Mouse (Mus musculus) heart, postnatal 14 days (tissue): ENCODE data around the gene Tpt1. TPM values are rescaled to one million over a fixed set of nuclear protein-coding genes. Genes with fewer than 3 reads are reported as not detected.
A peak's percentile ranks its signal among the peaks of the same experiment; 100 is the strongest.

ENCODE experiments used
- DNase-seq, 2 experiments: peaks; one replicate each; pipeline ENCODE4 v3.0.0; 2021 to 2022
- intact Hi-C: fragments of 180-260 bp; cut with DNase I; formaldehyde crosslinking; loops from one replicate; pipeline ENCODE4 v1.15.1; 2025
- total RNA-seq, 2 experiments: library from RNA; stranded (reverse); gene quantifications; 2 replicates each; pipeline ENCODE4 v1.2.3; 2021

The Tpt1 gene
- total RNA-seq, 2 experiments from 2014 or later: 2,748 to 2,964 TPM

DNA sequence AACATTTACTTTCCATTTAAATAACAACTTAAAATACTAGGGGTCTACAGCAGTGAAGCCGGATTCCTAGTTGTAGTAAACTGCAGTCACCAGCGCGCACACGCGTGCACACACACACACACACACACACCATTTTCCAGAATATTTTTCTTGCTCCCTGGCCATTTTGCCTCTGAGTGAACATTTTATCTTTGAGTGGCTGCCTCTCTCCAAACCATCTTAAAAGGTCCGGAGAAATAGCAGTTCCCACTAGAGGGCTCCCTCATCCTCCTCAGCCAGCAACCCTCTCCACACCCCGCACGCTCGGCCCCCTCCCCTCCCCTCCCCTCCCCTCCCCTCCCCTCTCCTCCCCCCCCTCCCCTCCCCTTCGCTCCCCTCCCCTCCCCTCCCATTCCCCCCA is 25.7 kb downstream of the Tpt1 start:
- intact Hi-C loops: no loop called here
- DNase-seq: peak; percentile 46 to 56

DNA sequence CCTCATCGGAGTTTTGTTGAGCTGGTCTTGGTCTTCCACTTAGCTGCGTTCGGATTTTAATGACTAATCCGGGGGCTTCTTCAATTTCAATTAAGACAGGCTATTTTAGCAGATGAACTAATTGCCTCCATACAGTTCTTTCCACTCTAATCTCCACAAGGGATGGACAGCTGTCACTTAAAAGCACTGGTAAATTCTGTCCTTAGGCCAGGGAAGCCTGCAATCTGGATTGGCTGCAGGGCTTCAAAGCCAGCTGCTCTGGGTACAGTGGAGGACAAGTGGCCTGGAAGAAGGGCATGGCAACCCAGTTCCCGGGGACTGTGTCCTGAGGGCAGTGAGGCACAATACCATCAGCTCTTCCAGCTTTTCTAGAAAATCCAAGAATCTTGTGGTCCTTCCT is 26.2 kb downstream of the Tpt1 start:
- DNase-seq: no peak
- intact Hi-C loops: no loop called here

DNA sequence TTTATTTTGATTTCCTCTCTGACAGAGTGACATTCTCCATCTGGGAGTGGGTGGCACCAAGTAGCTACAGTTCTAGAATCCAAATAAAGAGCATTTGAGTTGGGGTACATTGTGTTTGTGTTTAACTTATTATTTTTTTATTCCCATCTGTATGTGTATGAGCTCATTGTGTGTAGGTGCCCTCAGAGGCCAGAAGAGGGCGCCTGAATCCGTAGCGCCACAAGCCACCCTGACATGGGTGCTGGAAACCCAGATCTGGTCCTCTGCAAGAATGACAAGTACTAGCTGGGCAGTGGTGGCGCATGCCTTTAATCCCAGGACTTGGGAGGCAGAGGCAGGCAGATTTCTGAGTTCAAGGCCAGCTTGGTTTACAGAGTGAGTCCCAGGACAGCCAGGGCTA is 26.9 kb downstream of the Tpt1 start:
- intact Hi-C loops: no loop called here
- DNase-seq: no peak

DNA sequence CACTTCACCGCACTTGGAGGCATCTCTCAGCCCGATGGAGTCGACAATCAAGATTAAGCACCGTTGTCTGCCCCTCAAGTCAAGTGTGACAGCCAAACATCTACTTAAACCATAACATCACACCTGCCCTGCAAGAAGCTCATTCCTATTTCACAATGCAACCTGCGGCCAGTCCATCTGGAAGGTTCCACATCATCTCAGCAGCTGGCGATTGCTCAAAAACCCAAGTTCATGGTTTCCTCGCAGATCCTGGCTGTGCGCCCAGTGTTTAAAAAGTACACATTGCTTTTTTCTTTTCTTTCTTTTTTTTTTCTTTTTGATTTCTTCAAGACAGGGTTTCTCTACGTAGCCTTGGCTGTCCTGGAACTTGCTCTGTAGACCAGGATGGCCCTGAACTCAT is 28.7 kb downstream of the Tpt1 start:
- DNase-seq: peak in 1 of 2 experiments; percentile 22
- intact Hi-C loops: no loop called here

DNA sequence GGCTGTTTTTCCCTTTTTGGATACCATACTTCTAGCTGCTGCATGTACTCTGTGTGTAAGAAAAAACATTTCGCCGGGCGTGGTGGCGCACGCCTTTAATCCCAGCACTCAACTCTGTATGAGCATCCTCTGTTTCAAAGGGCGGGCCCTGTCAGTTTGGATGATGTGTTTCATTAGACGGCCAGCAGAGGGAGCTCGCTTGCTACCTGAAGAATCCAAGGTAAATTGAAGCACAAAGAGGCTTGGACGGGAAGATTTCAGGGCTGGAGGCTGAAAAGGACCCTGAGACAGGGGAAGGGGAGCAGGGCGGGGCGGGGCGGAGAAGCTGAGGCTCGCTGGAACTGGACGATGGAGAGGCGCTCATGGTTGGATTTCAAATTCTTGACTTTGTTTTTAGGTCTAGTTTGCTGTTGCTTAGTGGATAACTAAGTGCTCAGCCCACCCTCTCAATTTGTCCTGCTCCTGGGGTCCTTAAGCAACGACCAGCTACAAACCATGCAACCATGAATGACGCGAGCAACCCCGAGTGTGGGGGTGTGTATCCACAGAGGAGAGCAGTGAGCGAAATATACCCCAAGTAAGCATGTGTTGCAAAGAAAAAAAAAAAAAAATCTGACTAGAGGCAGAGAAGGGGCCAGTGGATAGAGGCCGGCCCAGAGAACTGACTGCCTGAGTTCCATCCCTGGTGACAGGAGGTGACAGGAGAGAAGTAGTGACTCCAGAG is 31.6 kb downstream of the Tpt1 start:
- peak; percentile 76 to 84 for DNase-seq
- intact Hi-C loops: loop anchor here (1.0 to 5.0 kb wide), 2 partner anchors 201 to 596 kb away; no protein-coding TSS in a partner anchor

DNA sequence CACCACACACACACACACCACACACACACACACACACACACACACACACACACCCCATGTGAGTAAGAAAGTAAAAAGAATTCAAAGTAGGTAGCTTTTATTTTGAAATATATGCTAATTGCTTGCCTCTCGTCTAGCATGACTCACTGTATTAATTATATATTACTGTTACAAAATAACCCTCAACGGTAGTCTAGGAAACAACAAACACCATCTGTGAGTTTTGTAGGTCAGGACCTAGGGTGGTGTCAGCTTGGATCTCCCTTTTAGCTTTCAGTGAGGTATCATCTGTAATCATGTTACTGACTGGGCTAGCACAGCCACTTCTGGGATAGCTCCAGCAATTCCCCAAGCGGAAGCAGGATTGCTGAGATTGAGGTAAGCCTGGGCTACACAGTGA is 32.4 kb downstream of the Tpt1 start:
- intact Hi-C loops: loop anchor here (5.0 kb wide), 1 partner anchor 595 kb away; no protein-coding TSS in a partner anchor
- DNase-seq: no peak

DNA sequence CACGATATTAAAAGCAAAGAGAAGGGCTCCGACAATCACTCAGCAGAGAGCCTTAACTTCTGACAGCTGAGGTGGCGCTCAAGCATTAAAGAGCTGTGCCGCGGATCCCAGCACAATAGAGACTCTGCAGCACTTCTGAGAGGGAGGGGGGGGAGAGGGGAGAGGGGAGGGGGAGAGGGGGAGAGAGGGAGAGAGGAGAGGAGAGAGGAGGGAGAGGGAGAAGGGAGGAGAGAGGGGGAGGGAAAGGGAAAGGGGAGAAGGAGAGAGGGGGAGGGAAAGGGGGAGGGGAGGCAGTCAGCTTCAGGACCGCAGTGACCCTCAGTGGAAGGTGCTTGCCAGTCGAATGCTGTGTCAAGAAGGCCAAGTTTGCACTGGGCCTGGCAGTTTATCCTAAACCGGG is 34.1 kb downstream of the Tpt1 start:
- no peak for DNase-seq
- intact Hi-C loops: loop anchor here (5.0 kb wide), 1 partner anchor 593 kb away; no protein-coding TSS in a partner anchor

DNA sequence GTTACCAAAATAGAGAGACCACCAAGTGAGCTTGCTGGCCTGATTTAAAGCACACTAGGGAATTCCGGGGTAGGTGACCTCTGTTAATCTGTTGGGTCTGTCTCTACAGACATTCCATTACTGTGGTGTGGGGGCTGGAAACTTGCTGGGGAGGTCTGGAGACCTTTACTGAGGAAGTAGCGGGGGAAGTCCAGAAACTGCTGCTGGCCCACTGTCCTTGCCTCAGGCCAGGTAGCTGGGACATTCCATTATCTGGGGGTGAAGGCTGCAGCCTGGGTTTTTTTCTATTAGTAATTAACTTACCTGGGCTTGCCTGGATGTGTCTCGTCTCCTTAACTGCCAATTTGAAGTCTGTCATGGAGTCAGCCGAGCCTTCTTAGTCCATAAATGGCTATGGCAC is 37.0 kb downstream of the Tpt1 start:
- intact Hi-C loops: no loop called here
- no peak for DNase-seq

DNA sequence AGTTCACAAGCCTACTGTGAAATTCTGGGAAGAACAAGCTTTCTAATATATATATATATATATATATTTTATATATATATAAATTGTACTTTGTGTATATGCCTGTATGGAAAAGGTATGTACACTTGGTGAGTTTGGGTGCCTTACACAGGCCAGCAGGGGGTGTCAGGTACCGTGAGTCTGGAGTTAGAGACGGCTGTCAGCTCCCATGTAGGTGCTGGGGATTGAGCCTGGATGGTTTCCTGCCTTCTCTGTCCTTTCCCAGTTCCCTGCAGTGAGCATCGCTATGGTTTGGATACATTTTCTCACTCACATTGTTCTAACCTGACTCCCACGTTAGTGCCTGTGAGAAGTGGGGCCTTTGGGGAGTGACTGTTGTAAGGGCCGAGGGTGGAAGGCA is 38.4 kb downstream of the Tpt1 start:
- no peak for DNase-seq
- intact Hi-C loops: no loop called here

DNA sequence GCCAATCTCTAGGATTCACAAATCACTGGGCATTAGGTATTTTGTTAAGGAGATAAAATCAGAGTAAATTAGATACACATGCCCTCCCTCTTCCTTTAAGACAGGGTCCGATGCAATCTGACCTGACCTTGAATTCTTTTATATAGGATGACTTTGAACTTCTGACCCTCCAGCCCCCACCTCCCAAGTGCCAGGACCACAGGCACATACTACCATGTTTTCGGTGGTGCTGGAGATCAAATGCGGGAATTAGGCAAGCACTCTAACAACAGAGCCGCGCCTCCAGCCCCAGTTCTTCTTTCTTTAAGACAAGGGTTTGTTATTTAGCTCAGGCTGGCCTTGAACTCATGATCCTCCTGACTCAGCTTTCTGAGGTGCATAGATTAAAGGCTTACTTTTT is 39.0 kb downstream of the Tpt1 start:
- DNase-seq: no peak
- intact Hi-C loops: no loop called here

DNA sequence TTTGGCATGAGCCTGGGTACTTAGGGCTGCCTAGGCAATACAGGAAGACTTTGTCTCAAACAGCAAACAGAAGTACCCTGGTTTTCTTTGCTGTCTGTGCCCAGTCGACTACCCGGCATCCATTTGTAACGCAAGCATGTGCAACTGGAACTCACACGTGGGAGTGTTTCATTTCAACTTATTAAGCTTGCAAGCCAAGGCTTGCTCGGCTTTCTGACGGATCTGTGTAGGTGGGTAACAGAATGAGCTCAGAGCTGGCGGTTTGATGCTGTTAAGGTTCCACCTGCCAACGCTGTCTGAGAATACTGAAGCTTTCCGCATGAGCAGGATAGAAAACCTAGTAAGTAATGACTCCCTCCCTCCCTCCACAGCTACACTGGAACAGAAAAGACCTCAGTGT is 47.2 kb downstream of the Tpt1 start:
- no peak for DNase-seq
- intact Hi-C loops: no loop called here

Other genes starting within 250 kb of the Tpt1 start
- gene Erich6b, start 202.8 kb upstream of the Tpt1 start, total RNA-seq: not detected
- gene Cog3, start 90.6 kb upstream of the Tpt1 start, total RNA-seq: 10 to 100 TPM; 13.6 to 14.3 TPM
- 10 to 100 TPM; 20.8 to 21.1 TPM for gene Slc25a30, start 58.1 kb upstream of the Tpt1 start, total RNA-seq
- gene Kctd4, start 109.9 kb downstream of the Tpt1 start, total RNA-seq: not detected
- gene Gtf2f2, start 165.8 kb downstream of the Tpt1 start, total RNA-seq: 10 to 100 TPM; 12.3 to 13.6 TPM